Mouse (Mus musculus) small intestine, adult 2 months (tissue): ENCODE results near the gene Gm13199. TPM values are rescaled to one million over a fixed set of nuclear protein-coding genes. Genes with fewer than 3 reads are reported as not detected.
A peak's percentile ranks its signal among the peaks of the same experiment; 100 is the strongest.

Experiments used
- H3K27ac ChIP-seq: fragments of 200-500 bp; 2 replicates; pipeline ENCODE4 v1.5.1; 2012; ENCODE audit warnings: low read depth, low read length, control low read depth, inconsistent platforms; ENCODE audit not compliant: insufficient read depth
- H3K27me3 ChIP-seq: fragments of 200-500 bp; 2 replicates; pipeline ENCODE4 v1.6.1; 2012; ENCODE audit warnings: mild to moderate bottlenecking, moderate library complexity, low read length, inconsistent platforms; ENCODE audit not compliant: control insufficient read depth, insufficient read depth
- H3K36me3 ChIP-seq: fragments of 200-500 bp; 2 replicates; pipeline ENCODE4 v1.6.1; 2012; ENCODE audit warnings: mild to moderate bottlenecking, low read length, control low read depth, inconsistent platforms; ENCODE audit not compliant: control insufficient read depth, insufficient read depth
- H3K4me1 ChIP-seq: fragments of 200-500 bp; 2 replicates; pipeline ENCODE4 v1.6.1; 2012; ENCODE audit warnings: low read length, inconsistent platforms, mixed read lengths; ENCODE audit not compliant: control insufficient read depth, insufficient read depth, insufficient read length
- H3K4me3 ChIP-seq: fragments of 200-500 bp; 2 replicates; pipeline ENCODE4 v1.5.1; 2012; ENCODE audit warnings: low read depth, mild to moderate bottlenecking, control low read depth, inconsistent platforms, low read length, moderate library complexity
- CTCF ChIP-seq: fragments of 200-500 bp; IDR thresholded peaks from 2 replicates; pipeline ENCODE4 v1.5.1; 2012; ENCODE audit warnings: low read depth, mild to moderate bottlenecking, control low read depth, inconsistent platforms, low read length, moderate library complexity, mixed read lengths; ENCODE audit not compliant: insufficient replicate concordance, insufficient read length; ENCODE audit errors: extremely low read depth
- POLR2A ChIP-seq: fragments of 200-500 bp; IDR thresholded peaks from 2 replicates; pipeline ENCODE4 v1.6.1; 2012; ENCODE audit warnings: low read depth, mild to moderate bottlenecking, control low read depth, inconsistent platforms, low read length, moderate library complexity
- WGBS: fragments of 180-500 bp; shearing (Covaris S2); methylation state at CpG from one replicate; pipeline ENCODE4 v1.1.7; 2018; 5-methylcytosine and 5-hydroxymethylcytosine counted together
- polyA plus RNA-seq: library from polyadenylated mRNA; depleted of rRNA; stranded (reverse); fragments of >200 nt; gene quantifications from 2 replicates; pipeline ENCODE4 v1.2.3, GENCODE M21; 2012

The Gm13199 gene
- polyA plus RNA-seq, 1 experiment: 1.5 TPM

DNA sequence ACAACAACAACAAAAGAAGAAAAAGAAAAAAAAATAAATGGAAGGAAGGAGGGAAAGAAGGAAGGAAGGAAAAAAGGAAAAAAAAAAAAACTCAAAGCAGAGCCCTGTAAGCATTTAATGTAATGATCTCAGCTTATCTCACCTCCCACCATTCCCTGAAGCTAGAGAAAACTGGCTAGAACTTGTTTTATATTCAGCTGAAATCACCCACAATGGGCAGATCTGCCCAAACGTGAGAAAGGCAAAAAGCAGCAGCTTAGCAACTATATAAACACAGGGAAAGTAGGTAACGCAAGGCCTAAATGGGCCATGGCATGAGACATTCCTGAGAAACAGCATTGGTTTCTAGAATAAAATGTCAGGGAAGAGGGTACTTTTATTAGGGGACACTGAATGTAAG is 26.7 kb upstream of the Gm13199 start:
- Histone ChIP-seq H3K36me3 (peaks cover 40% of the 10 kb centered on the region), H3K27me3 (no peaks in the 10 kb centered on the region), H3K4me3 (no peak overlapping the region), H3K27ac (no peak overlapping the region), H3K4me1 (0 out of 2 replicates have a peak, but pooled peaks cover 1% of the 10 kb centered on the region)
- TF ChIP-seq POLR2A (no peak), CTCF (no peak)
- 72% methylated on average over 2 of the region's 2 CpGs for WGBS

DNA sequence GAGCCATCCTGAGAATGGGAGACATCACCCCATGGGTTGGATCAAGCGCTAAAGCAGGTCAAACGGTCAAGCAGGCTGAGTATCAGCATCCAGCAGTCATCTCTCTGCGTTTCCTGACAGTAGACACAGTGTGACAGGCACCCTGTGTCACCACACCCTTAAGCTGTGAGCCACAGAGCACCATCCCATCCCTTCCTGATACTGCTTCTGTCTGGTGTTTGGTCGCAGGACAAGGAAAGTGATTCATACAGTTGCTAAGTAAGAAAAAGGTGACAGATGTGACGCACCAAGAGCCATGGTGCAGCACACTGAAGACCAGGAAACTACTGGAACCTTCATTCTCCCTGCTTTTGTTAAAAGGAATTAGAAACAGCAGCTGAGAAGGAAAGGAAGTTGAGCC is 26.1 kb upstream of the Gm13199 start:
- H3K4me3 ChIP-seq: no peak overlapping the region
- H3K27ac ChIP-seq: no peak overlapping the region
- peaks cover 41% of the 10 kb centered on the region for H3K36me3 ChIP-seq
- TF ChIP-seq POLR2A (no peak), CTCF (no peak)
- WGBS: 83% methylated on average over 5 of the region's 5 CpGs
- 0 out of 2 replicates have a peak, but pooled peaks cover 1% of the 10 kb centered on the region for H3K4me1 ChIP-seq
- H3K27me3 ChIP-seq: no peaks in the 10 kb centered on the region

DNA sequence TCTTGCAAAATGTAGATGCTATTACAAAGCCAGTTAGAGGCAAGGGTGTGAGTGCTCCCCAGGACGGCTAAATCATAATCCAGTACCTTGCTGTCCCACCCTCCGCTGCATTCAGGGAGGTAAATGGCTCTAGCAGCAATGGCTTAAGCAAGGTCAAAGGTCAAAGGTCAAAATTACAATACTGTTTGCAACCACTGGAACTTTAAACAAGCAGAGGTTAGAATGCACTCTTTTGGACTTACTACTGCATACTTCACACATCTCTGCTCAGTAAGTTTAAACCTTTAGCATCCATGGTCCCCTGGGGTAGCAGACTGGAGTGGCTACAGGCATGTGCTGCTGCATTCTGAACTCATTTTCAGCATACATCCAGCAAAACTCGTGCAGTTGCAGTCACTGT is 14.7 kb upstream of the Gm13199 start:
- WGBS: 44% methylated on average over 3 of the region's 3 CpGs
- H3K36me3 ChIP-seq: peaks cover 37% of the 10 kb centered on the region

DNA sequence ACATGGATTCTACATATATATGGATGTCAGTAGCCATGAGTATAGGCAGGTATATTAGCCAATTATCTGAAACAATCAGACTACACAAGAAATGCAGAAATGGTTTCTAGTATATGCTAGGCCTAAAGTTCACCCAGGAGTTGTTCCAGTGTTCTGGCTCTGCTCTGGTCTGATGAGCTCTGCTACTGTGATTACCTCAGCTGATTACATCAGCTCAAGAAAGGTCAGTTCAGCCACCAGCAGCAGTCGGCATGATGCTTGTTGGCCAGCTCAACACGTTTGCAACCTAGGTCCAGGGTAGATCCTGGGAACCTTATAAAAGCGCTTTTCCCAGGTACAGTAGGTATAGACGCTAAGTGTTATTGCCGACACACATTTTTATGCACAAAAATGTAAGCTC is 7.0 kb upstream of the Gm13199 start:
- H3K27me3 ChIP-seq: no peaks in the 10 kb centered on the region
- no peak overlapping the region for H3K4me3 ChIP-seq
- 90% methylated on average over 5 of the region's 5 CpGs for WGBS
- no peaks in the 10 kb centered on the region for H3K4me1 ChIP-seq
- no peak for TF ChIP-seq CTCF
- TF ChIP-seq POLR2A: no peak
- no peak overlapping the region for H3K27ac ChIP-seq
- H3K36me3 ChIP-seq: peaks cover 47% of the 10 kb centered on the region

More for the DNA sequence above, 14.7 kb upstream of the Gm13199 start:
- no peak overlapping the region for H3K4me3 ChIP-seq
- TF ChIP-seq CTCF (no peak), POLR2A (no peak)
- H3K27ac ChIP-seq: no peak overlapping the region
- H3K27me3 ChIP-seq: no peaks in the 10 kb centered on the region
- no peaks in the 10 kb centered on the region for H3K4me1 ChIP-seq

DNA sequence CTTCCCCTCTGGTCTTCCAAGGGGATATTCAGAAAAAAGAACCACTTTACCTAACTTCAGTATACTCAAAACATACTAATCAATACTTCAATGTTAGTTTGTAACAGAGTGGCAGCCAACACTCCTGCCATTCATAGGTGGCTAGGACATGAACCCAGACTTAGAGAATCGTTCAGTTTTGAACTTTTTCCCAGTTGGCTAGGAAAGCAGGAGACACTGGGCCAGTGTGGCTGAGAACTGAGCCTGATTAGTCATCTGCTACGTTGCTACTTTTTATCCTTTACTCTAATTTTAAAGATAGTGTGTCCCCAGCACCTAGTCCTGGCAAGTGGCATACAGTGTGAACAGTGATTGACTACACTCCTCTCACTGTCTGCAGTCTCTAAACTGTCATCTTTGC is 4.9 kb upstream of the Gm13199 start:
- TF ChIP-seq CTCF (no peak), POLR2A (no peak)
- H3K4me3 ChIP-seq: no peak overlapping the region
- no peak overlapping the region for H3K27ac ChIP-seq
- 71% methylated on average over 2 of the region's 2 CpGs for WGBS
- H3K36me3 ChIP-seq: peaks cover 48% of the 10 kb centered on the region
- H3K27me3 ChIP-seq: no peaks in the 10 kb centered on the region
- H3K4me1 ChIP-seq: no peaks in the 10 kb centered on the region

DNA sequence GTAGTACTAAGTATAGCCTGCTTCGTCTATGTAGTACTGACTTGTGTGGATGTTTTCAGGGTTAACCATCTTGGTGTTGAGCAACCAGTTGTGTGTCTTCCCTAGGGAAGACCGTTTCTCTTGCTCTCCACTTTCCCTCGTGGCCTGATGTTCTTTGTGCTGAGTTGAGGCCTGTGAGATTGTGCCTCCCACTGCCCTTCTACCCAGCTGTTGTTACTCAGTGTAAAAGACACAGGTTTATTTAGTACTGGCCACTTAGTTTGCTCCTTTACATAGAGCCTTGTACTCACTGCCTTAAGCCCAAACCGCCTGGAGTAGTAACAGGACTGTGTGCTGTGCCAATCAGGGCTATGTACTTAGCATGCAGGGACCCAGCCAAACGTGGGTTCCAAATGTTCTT is 10.9 kb downstream of the Gm13199 start:
- Histone ChIP-seq H3K4me1 (peaks cover 21% of the 10 kb centered on the region; the same call in 1 of the 2 replicates), H3K27me3 (no peaks in the 10 kb centered on the region), H3K4me3 (no peak overlapping the region), H3K27ac (peak overlapping the region; percentile 38; the same call in 1 of the 2 replicates), H3K36me3 (peaks cover 14% of the 10 kb centered on the region)
- TF ChIP-seq CTCF: no peak
- no peak for TF ChIP-seq POLR2A
- 74% methylated on average over 5 of the region's 5 CpGs for WGBS

DNA sequence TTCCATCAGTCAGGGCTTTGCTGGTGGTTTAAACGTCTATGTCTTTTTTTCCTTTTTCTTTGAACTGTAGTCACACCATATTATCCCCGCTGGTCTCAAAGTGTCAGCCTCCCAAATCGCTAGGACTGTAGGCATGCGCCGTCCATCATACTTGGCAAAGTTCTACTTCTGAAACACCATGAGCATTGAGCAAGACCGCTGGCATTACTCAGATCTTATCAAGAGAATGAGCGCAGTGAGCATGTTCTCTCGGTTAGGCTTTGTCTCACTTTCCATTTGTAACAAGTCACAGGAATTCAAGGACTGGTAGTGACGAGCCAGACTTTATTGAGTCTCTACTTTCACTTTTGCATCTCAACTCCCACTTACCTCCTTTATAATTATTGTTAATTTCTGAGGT is 11.6 kb downstream of the Gm13199 start:
- WGBS: 73% methylated on average over 9 of the region's 9 CpGs
- H3K36me3 ChIP-seq: peaks cover 11% of the 10 kb centered on the region

DNA sequence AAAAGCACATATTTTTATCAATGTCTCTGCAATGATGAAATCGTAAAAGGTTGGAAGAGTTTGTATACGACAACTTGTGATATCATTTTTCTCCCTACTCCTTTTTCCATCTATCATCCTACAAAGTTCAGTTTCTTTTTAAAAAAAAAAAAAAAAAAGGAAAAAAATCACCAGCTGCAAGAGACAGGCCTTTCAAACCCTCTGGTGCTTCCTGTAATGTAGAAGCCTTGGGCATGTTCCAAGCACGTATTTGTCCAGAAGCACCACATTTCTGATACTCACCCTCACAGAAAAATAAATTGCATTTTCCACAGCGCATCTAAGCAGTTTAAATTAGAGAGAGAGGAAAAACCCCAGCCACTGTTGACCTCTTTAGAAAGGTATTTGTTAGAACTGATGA is 16.9 kb downstream of the Gm13199 start:
- no peak overlapping the region; the same call in 1 of the 2 replicates for H3K4me3 ChIP-seq
- TF ChIP-seq POLR2A: no peak
- no peak for TF ChIP-seq CTCF

More for the DNA sequence above, 11.6 kb downstream of the Gm13199 start:
- H3K4me3 ChIP-seq: no peak overlapping the region
- peaks cover 21% of the 10 kb centered on the region; the same call in 1 of the 2 replicates for H3K4me1 ChIP-seq
- H3K27me3 ChIP-seq: no peaks in the 10 kb centered on the region
- H3K27ac ChIP-seq: peak overlapping the region; percentile 95
- TF ChIP-seq CTCF (no peak), POLR2A (no peak)

More for the DNA sequence above, 16.9 kb downstream of the Gm13199 start:
- peaks cover 3% of the 10 kb centered on the region; the same call in 1 of the 2 replicates for H3K4me1 ChIP-seq
- no peaks in the 10 kb centered on the region for H3K27me3 ChIP-seq
- H3K36me3 ChIP-seq: peaks cover 8% of the 10 kb centered on the region
- peak overlapping the region; percentile 76; the same call in 1 of the 2 replicates for H3K27ac ChIP-seq
- WGBS: 11% methylated on average over 4 of the region's 4 CpGs
